Mouse (Mus musculus): Measurements from ENCODE around the gene Kctd7. TPM values are rescaled to one million over a fixed set of nuclear protein-coding genes. Genes with fewer than 3 reads are reported as not detected.

Gene Kctd7
- polyA plus RNA-seq, 1 experiment from 2014 or later, result 1.4 TPM

GRCm38 (mm10) chr5:130124271-130124670 lies 20.4 kb upstream of the Kctd7 start:
- H3K27ac ChIP-seq, result no peak overlapping the region
- H3K36me3 ChIP-seq (ENCODE audit: inconsistent target), result peaks cover 22% of the 10 kb centered on the region; the same call in 1 of the 2 replicates
- no peak overlapping the region for H3K4me3 ChIP-seq (ENCODE audit: inconsistent target)
- WGBS (ENCODE audit: missing documents), result 94% methylated on average over 5 of the region's 5 CpGs
- peaks cover 3% of the 10 kb centered on the region; the same call in 1 of the 2 replicates for H3K79me2 ChIP-seq (ENCODE audit: inconsistent target)

DNA sequence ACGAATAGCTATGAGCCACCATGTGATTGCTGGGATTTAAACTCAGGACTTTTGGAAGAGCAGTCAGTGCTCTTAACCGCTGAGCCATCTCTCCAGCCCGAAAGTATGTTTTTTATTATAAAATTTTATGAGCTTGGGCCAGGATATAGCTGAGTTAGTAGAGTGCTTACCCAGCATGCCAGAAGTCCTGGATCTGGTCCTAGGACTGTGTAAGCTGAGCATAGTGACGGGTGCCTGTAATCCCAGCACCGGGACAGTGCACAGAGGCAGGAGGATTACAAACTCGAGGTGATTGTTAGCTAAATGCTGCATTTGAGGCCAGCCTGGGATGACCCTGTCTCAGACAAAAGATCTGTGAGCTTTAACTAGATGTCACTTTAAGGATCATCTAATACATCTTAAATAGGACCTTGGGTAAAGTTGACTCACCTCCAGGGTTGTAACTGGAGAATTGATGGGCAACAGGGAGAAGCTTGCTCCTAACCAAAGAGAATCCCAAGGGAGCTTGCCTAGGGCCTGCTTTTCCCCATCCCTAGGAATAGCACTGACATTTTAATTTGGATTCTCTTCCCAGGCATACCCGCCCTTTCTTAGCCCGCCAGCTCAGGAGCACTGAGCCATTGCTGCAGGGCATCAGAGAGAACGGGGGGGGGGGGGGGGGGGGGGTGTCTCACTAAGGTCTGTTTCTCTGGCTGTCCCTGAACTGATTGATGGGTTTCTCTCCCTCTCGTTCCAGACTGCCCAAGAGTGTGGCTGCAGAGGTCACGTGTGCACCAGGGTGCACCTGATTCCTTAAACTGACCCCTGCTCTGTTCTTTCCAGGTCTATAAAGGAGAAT lies 15.8 kb upstream of the Kctd7 start:
- Histone ChIP-seq H3K4me3 (ENCODE audit: inconsistent target) (no peak overlapping the region), H3K79me2 (ENCODE audit: inconsistent target) (no peaks in the 10 kb centered on the region; the same call in 1 of the 2 replicates), H3K27ac (no peak overlapping the region), H3K36me3 (ENCODE audit: inconsistent target) (peaks cover 30% of the 10 kb centered on the region; the same call in 1 of the 2 replicates)
- 78% methylated on average over 9 of the region's 11 CpGs for WGBS (ENCODE audit: missing documents)

GRCm38 (mm10) chr5:130129524-130129793 lies 15.2 kb upstream of the Kctd7 start:
- H3K36me3 ChIP-seq (ENCODE audit: inconsistent target), result peaks cover 27% of the 10 kb centered on the region; the same call in 1 of the 2 replicates
- 26% methylated on average over 5 of the region's 5 CpGs for WGBS (ENCODE audit: missing documents)
- no peaks in the 10 kb centered on the region; the same call in 1 of the 2 replicates for H3K79me2 ChIP-seq (ENCODE audit: inconsistent target)
- H3K4me3 ChIP-seq (ENCODE audit: inconsistent target), result no peak overlapping the region
- H3K27ac ChIP-seq, result no peak overlapping the region

- Histone ChIP-seq H3K4me3 (ENCODE audit: inconsistent target) (no peak overlapping the region), H3K27ac (no peak overlapping the region)
- 94% methylated on average over 13 of the region's 13 CpGs for WGBS (ENCODE audit: missing documents)
These were observed 8.1 kb upstream of the Kctd7 start for GRCm38 (mm10) chr5:130136597-130136996.

GRCm38 (mm10) chr5:130139393-130139792 lies 5.3 kb upstream of the Kctd7 start:
- WGBS (ENCODE audit: missing documents), result 28% methylated on average over 8 of the region's 8 CpGs
- H3K27ac ChIP-seq, result no peak overlapping the region
- H3K4me3 ChIP-seq (ENCODE audit: inconsistent target), result no peak overlapping the region
- peaks cover 26% of the 10 kb centered on the region; the same call in 1 of the 2 replicates for H3K36me3 ChIP-seq (ENCODE audit: inconsistent target)
- no peaks in the 10 kb centered on the region for H3K79me2 ChIP-seq (ENCODE audit: inconsistent target)

More at GRCm38 (mm10) chr5:130136597-130136996, 8.1 kb upstream of the Kctd7 start:
- H3K79me2 ChIP-seq (ENCODE audit: inconsistent target), result no peaks in the 10 kb centered on the region
- peaks cover 28% of the 10 kb centered on the region; the same call in 1 of the 2 replicates for H3K36me3 ChIP-seq (ENCODE audit: inconsistent target)

DNA sequence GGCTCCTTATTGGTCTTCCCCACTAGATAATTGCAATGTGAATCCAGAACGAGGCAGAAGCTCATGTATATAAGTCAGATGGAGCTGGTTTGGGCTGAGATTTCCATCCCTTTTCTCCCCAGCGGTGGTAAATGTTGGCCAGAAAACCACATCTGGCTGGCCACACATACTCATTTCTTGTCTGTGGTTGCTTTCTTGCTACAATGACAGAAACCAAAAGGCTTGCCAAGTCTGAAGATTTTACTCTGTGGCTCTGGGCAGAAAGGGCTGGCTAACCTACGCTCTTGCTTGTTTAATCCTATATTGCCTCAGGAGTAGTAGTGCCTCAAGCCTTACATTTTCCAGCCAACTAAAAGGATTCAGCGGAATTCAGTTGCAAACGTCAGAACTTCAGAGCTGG lies 3.5 kb upstream of the Kctd7 start:
- Histone ChIP-seq H3K79me2 (ENCODE audit: inconsistent target) (no peaks in the 10 kb centered on the region), H3K27ac (no peak overlapping the region), H3K36me3 (ENCODE audit: inconsistent target) (peaks cover 10% of the 10 kb centered on the region; the same call in 1 of the 2 replicates), H3K4me3 (ENCODE audit: inconsistent target) (no peak overlapping the region)
- WGBS (ENCODE audit: missing documents), result 64% methylated on average over 5 of the region's 5 CpGs

- H3K36me3 ChIP-seq (ENCODE audit: inconsistent target), result peaks cover under 1% of the 10 kb centered on the region; the same call in 1 of the 2 replicates
- H3K27ac ChIP-seq, result no peak overlapping the region
- no peak overlapping the region for H3K4me3 ChIP-seq (ENCODE audit: inconsistent target)
- no peaks in the 10 kb centered on the region for H3K79me2 ChIP-seq (ENCODE audit: inconsistent target)
- 100% methylated on average over 3 of the region's 4 CpGs for WGBS (ENCODE audit: missing documents)
These were observed 2.6 kb upstream of the Kctd7 start for GRCm38 (mm10) chr5:130142041-130142440.

- Histone ChIP-seq H3K27ac (no peak overlapping the region), H3K36me3 (ENCODE audit: inconsistent target) (no peaks in the 10 kb centered on the region), H3K4me3 (ENCODE audit: inconsistent target) (no peak overlapping the region), H3K79me2 (ENCODE audit: inconsistent target) (no peaks in the 10 kb centered on the region)
- 96% methylated on average over 6 of the region's 7 CpGs for WGBS (ENCODE audit: missing documents)
These were observed 1.6 kb upstream of the Kctd7 start for GRCm38 (mm10) chr5:130143101-130143500.

DNA sequence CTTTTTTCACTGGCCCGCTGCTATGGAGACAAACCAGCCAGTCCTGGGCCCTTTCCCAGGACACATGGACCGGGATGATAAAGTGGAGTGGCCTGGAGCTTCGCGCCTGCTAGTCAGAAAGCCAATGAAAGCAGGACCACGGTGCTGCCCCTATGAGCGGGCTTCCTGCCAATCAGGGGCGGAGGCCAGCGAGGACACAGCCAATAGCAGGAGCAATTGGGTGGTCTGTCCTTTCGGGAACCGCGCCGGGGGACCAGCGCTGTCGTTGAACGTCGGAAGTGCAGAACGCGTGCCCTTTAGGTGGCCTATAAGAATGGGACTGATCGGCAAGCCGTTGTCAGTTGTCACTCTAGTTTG lies 706 bp upstream of the Kctd7 start:
- 7% methylated on average over 20 of the region's 20 CpGs for WGBS (ENCODE audit: missing documents)
- peak overlapping the region; percentile 45 for H3K27ac ChIP-seq
- no peaks in the 10 kb centered on the region for H3K36me3 ChIP-seq (ENCODE audit: inconsistent target)
- H3K4me3 ChIP-seq (ENCODE audit: inconsistent target), result peak overlapping the region; percentile 50
- H3K79me2 ChIP-seq (ENCODE audit: inconsistent target), result no peaks in the 10 kb centered on the region

GRCm38 (mm10) chr5:130145961-130146360 lies 1.3 kb downstream of the Kctd7 start:
- 0 out of 2 replicates have a peak overlapping the region, but pooled peaks have one; percentile 50 for H3K4me3 ChIP-seq (ENCODE audit: inconsistent target)

DNA sequence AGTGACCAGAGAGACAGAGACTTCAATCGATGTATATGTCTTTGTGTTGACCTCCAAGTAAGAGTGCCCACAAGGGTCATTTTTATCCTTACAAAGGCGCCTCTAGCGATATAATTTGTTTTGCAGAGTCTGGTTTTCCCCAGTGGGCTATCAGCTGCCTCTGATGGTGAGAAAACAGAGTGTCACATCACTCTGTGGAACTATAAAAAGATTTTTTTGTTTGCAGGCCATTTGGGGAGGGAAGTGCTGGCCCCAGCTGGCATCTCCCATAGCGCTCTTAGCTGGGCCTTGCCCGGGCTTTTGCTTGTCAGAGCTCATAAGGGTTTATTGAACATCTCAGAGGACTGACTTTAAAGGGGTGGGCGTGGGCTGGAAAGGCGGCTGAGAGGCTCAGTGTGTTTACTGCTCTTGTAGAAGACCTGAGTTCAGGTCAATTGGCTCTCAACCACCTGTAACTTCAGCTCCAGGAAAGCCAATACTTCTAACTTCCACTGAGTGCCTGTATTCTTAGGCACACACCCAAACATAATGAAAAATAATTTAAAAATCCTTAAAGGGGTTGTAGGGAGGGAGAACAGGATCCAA lies 5.2 kb downstream of the Kctd7 start:
- Histone ChIP-seq H3K27ac (no peak overlapping the region), H3K4me3 (ENCODE audit: inconsistent target) (no peak overlapping the region), H3K36me3 (ENCODE audit: inconsistent target) (peaks cover 10% of the 10 kb centered on the region; the same call in 1 of the 2 replicates), H3K79me2 (ENCODE audit: inconsistent target) (no peaks in the 10 kb centered on the region)
- 96% methylated on average over 7 of the region's 7 CpGs for WGBS (ENCODE audit: missing documents)

More at GRCm38 (mm10) chr5:130145961-130146360, 1.3 kb downstream of the Kctd7 start:
- Histone ChIP-seq H3K36me3 (ENCODE audit: inconsistent target) (no peaks in the 10 kb centered on the region), H3K79me2 (ENCODE audit: inconsistent target) (no peaks in the 10 kb centered on the region), H3K27ac (no peak overlapping the region)
- 33% methylated on average over 8 of the region's 8 CpGs for WGBS (ENCODE audit: missing documents)

DNA sequence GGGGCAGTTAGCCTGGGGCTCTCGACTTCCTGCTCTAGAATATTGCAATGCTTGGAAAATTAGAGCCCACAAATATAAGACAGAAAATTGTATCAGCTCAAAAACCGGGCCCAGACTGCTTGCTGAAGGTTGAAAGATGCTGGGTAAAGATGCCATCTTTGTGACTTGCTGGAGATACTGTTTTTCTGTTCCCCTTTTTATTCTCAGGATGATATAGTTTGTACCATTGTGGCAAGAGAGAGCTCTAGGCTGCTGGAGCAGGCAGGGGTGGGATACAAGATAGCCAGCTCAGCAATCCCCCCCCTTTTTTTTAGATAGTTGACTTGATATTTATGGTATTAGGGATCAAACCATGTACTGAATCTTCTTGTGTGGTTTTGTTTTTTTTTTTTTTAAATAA lies 9.6 kb downstream of the Kctd7 start:
- 100% methylated on average over 2 of the region's 2 CpGs for WGBS (ENCODE audit: missing documents)
- H3K36me3 ChIP-seq (ENCODE audit: inconsistent target), result peaks cover 10% of the 10 kb centered on the region; the same call in 1 of the 2 replicates

DNA sequence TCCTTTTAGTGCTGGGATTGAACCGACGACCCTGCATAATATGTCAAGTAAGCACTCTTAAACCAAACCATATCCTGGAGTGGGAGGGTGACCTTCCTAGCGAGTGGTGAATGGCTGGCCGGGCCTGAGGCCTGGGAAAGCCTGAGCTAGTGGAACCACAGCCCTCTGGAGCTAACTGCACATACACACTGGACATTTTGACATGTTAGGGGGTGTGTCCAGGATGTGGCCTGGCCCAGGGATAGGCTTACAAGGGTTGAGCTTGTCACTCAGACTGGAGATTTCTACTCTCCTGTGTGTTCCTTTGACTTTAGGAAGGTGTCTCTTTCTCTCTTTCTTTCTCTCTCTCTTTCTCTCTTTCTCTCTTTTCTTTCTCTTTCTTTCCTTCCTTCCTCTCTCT lies 13.9 kb downstream of the Kctd7 start:
- Histone ChIP-seq H3K4me3 (ENCODE audit: inconsistent target) (no peak overlapping the region), H3K36me3 (ENCODE audit: inconsistent target) (no peaks in the 10 kb centered on the region), H3K27ac (no peak overlapping the region), H3K79me2 (ENCODE audit: inconsistent target) (no peaks in the 10 kb centered on the region)
- WGBS (ENCODE audit: missing documents), result 88% methylated on average over 4 of the region's 4 CpGs

More for the DNA sequence above, 9.6 kb downstream of the Kctd7 start:
- H3K27ac ChIP-seq, result no peak overlapping the region
- H3K79me2 ChIP-seq (ENCODE audit: inconsistent target), result no peaks in the 10 kb centered on the region
- H3K4me3 ChIP-seq (ENCODE audit: inconsistent target), result no peak overlapping the region

DNA sequence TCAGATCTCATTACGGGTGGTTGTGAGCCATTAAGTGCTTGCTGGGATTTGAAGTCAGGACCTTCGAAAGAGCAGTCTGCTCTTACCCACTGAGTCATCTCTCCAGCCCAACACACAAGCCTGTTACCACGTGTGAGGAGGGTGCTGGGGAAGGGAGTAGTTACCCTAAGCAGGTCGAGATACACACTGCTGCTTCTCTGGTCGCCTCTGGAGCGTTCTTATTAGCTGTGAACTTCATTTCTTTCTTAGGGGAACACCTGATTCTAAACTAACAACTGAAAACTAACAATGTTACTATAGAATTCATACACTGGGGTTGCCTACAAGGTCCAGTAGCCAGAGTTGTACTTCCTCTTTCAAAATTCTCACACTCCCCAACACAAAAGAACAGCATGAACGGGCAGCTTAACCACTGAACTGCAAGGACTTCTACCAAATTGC lies 15.1 kb downstream of the Kctd7 start:
- Histone ChIP-seq H3K4me3 (ENCODE audit: inconsistent target) (no peak overlapping the region), H3K27ac (no peak overlapping the region), H3K79me2 (ENCODE audit: inconsistent target) (no peaks in the 10 kb centered on the region), H3K36me3 (ENCODE audit: inconsistent target) (no peaks in the 10 kb centered on the region)
- WGBS (ENCODE audit: missing documents), result 22% methylated on average over 7 of the region's 7 CpGs

DNA sequence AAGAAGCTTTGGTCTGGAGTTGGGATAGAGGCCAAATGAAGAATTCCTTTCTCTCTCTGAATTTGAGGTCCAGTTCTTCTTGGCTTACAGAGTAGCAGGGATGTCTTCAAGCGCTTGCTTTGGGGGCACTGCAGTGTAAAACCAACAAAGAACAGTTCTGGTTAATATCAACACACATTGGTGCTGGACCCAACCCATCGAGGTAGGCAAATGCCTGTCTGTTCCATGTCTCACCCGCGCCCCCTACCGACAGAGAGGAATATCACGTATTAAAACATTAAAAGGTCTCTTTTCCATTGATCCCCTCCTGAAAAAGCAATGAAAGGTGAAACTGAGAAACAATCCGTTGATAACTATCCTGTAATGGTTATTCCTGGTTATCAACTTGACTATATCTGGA lies 19.0 kb downstream of the Kctd7 start:
- Histone ChIP-seq H3K27ac (no peak overlapping the region), H3K79me2 (ENCODE audit: inconsistent target) (no peaks in the 10 kb centered on the region), H3K36me3 (ENCODE audit: inconsistent target) (no peaks in the 10 kb centered on the region), H3K4me3 (ENCODE audit: inconsistent target) (no peak overlapping the region)
- 4% methylated on average over 7 of the region's 7 CpGs for WGBS (ENCODE audit: missing documents)
